Mouse (Mus musculus): Measurements from ENCODE around the gene Jhy. TPM values are rescaled to one million over a fixed set of nuclear protein-coding genes. Genes with fewer than 3 reads are reported as not detected.

The Jhy gene
- polyA plus RNA-seq, 1 experiment = not detected

DNA sequence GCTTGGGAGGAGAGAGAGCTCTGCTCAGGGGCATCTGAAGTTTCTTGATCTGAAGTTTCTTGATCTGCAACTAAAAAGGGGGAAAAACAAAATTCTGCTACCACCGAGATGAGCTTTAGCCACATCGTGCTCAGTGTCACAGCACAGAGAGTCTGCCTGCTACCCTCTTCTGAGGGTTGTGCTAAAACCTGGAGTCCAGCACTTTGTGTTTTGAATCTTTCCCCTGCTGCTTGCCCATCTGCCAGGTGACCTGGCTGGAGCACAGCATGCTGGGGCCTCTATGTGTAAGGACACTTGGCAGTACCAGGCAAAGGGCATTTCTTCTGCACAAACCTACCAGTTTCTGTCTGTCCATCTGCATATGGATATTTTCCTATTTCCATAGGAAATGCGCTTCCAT, 20.4 kb upstream of the Jhy start:
- H3K27ac ChIP-seq (ENCODE audit: insufficient read depth, low read depth, low read length) = no peak overlapping the region
- H3K4me1 ChIP-seq (ENCODE audit: control insufficient read depth, insufficient read depth, low read length) = no peaks in the 10 kb centered on the region
- no peak overlapping the region for H3K4me3 ChIP-seq (ENCODE audit: insufficient read depth, low read length)
- TF ChIP-seq CTCF (IDR thresholded peaks at IDR 0.05; ENCODE audit: low read depth, low read length) (no peak), POLR2A (IDR thresholded peaks at IDR 0.05; ENCODE audit: borderline replicate concordance, low read depth, low read length) (no peak)

DNA sequence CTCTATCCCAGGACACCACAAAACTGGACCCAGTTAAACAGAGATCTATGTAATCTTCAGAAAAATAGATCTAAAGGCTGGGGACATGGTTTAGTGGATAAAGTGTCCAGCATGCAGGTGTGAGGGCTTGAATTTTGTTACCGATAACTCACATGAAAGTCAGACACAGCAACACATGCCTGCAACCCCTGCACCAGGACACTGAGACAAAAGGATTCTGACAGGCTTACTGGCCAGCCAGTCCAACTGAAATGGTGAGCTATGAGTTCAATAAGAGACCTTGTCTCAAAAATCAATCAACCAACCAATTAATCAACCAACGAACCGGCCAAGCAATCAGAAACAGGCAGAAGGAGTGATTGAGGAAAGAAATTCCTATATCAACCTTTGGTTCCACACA, 19.8 kb upstream of the Jhy start:
- Histone ChIP-seq H3K4me3 (ENCODE audit: insufficient read depth, low read length) (no peak overlapping the region), H3K4me1 (ENCODE audit: control insufficient read depth, insufficient read depth, low read length) (no peaks in the 10 kb centered on the region), H3K27ac (ENCODE audit: insufficient read depth, low read depth, low read length) (no peak overlapping the region)
- TF ChIP-seq POLR2A (IDR thresholded peaks at IDR 0.05; ENCODE audit: borderline replicate concordance, low read depth, low read length) = no peak
- no peak for TF ChIP-seq CTCF (IDR thresholded peaks at IDR 0.05; ENCODE audit: low read depth, low read length)

DNA sequence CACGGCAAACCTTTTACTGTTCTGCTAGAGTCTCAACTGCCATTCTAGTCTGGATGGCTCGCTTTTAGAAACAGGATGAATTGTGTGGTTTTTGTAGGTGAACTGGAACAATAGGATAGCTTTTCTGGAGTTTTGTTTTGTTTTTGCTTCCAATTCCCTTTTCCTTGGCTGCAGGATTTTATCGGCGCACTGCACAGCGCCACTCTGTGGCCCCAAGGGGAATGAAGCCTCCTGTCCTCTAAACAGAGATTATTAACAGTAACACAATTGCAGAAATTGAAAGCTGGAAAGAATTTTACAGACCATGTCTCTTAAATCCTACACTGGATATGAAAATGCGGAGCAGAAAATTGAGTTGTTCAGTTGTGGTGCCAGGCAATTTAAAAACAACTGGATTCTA, 18.6 kb upstream of the Jhy start:
- TF ChIP-seq POLR2A (IDR thresholded peaks at IDR 0.05; ENCODE audit: borderline replicate concordance, low read depth, low read length) = no peak
- TF ChIP-seq CTCF (IDR thresholded peaks at IDR 0.05; ENCODE audit: low read depth, low read length) = peak; percentile 92
- no peak overlapping the region for H3K27ac ChIP-seq (ENCODE audit: insufficient read depth, low read depth, low read length)
- H3K4me3 ChIP-seq (ENCODE audit: insufficient read depth, low read length) = no peak overlapping the region
- H3K4me1 ChIP-seq (ENCODE audit: control insufficient read depth, insufficient read depth, low read length) = no peaks in the 10 kb centered on the region

DNA sequence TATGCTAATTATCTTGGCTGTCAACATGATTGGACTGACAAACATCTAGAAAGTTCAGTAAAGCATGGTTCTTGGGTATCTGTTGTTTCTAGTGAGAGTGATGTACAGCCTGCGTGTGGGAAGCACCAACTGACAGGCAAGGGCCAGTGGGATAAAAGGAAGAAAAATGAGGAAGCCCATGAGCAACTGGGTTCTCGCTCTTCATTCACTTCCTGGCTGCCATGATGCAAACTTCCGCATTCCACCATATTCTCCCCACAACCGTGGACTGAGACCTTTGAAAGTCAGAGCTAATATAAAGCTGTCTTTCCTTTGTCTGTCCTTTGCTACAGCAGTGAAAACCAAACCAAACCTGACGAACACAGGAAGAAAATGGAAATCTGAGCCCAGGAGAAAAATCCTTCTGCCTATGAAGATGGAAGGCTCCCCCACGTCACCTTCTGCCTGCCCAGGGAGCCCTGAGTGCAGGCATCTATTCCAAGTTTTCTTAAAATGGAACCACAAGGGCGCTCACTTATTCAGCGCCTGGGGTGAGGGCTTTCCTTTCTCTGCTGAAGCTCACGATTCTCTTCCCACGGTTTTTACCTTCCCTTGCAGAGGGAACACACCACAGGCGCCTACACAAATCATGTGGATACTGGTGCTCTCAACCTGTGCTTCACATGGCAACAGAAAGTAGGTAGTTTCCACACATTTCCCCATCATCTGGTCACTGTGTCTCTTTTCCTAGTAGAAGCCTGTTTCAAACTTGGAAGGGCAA, 10.3 kb upstream of the Jhy start:
- Histone ChIP-seq H3K4me3 (ENCODE audit: insufficient read depth, low read length) (no peak overlapping the region), H3K4me1 (ENCODE audit: control insufficient read depth, insufficient read depth, low read length) (peaks cover 6% of the 10 kb centered on the region; the same call in 1 of the 2 replicates), H3K27ac (ENCODE audit: insufficient read depth, low read depth, low read length) (no peak overlapping the region)
- 0 out of 2 replicates have a peak, but pooled peaks have one; percentile 10 for TF ChIP-seq CTCF (IDR thresholded peaks at IDR 0.05; ENCODE audit: low read depth, low read length)
- TF ChIP-seq POLR2A (IDR thresholded peaks at IDR 0.05; ENCODE audit: borderline replicate concordance, low read depth, low read length) = no peak

DNA sequence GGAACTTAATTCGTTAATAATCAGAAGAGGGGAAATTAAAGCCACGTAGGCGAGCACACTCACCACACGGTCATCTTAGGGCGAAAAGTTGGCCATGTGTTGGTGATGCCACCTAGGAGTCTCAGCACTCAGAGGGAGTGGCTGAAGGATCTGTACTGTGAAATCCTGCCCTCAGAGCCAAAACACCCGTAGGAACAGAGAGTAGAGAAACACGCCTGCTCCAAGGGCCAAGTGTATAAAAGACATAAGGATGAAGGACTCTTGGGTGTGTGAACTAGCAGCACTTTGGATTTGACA, 448 bp upstream of the Jhy start:
- Histone ChIP-seq H3K4me1 (ENCODE audit: control insufficient read depth, insufficient read depth, low read length) (0 out of 2 replicates have a peak, but pooled peaks cover 3% of the 10 kb centered on the region), H3K27ac (ENCODE audit: insufficient read depth, low read depth, low read length) (no peak overlapping the region), H3K4me3 (ENCODE audit: insufficient read depth, low read length) (no peak overlapping the region)
- TF ChIP-seq POLR2A (IDR thresholded peaks at IDR 0.05; ENCODE audit: borderline replicate concordance, low read depth, low read length) (no peak), CTCF (IDR thresholded peaks at IDR 0.05; ENCODE audit: low read depth, low read length) (no peak)

DNA sequence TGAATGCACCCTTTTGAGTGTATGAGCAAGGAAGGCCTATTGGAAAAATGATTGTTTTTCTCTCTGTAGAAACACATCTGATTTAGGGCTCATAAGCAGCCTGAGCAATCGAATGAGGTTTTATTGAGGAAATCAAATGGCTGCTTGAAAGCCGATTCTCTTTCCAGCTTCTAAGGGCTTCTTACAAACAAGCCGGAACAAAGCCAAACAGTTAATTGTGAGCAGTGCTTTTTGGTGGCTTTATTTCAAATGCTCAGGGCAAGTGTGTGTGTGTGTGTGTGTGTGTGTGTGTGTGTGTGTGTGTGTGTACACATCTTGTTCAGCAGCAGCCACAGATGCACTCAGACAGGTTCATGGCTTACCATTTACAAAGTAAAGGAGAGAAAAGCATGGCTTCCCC, 2.5 kb downstream of the Jhy start:
- H3K27ac ChIP-seq (ENCODE audit: insufficient read depth, low read depth, low read length) = no peak overlapping the region
- TF ChIP-seq POLR2A (IDR thresholded peaks at IDR 0.05; ENCODE audit: borderline replicate concordance, low read depth, low read length) = no peak
- TF ChIP-seq CTCF (IDR thresholded peaks at IDR 0.05; ENCODE audit: low read depth, low read length) = no peak
- H3K4me3 ChIP-seq (ENCODE audit: insufficient read depth, low read length) = no peak overlapping the region
- H3K4me1 ChIP-seq (ENCODE audit: control insufficient read depth, insufficient read depth, low read length) = 0 out of 2 replicates have a peak, but pooled peaks cover 3% of the 10 kb centered on the region

GRCm38 (mm10) chr9:40949039-40949615, 14.8 kb downstream of the Jhy start:
- Histone ChIP-seq H3K4me3 (ENCODE audit: insufficient read depth, low read length) (no peak overlapping the region), H3K4me1 (ENCODE audit: control insufficient read depth, insufficient read depth, low read length) (peaks cover 6% of the 10 kb centered on the region; the same call in 1 of the 2 replicates), H3K27ac (ENCODE audit: insufficient read depth, low read depth, low read length) (no peak overlapping the region)
- TF ChIP-seq CTCF (IDR thresholded peaks at IDR 0.05; ENCODE audit: low read depth, low read length) (no peak), POLR2A (IDR thresholded peaks at IDR 0.05; ENCODE audit: borderline replicate concordance, low read depth, low read length) (no peak)

DNA sequence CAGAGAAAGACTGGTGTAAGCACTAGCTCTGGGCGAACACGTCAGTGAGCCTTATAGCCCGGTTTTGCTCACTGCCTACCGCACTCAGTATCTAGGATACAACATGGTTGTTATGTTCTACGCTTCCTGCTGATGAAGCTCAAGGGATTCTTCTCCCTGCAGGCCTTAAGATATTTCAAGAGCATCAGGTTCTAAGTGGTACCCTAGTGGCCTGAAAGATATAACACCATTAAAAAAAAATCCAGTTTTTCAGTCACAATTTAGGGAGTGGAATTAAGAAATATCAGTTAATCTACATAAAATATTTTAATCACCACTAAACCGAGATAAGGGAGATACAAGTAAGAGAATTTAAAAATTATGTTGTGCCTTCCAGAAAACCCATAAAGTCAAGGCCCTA, 15.4 kb downstream of the Jhy start:
- H3K4me1 ChIP-seq (ENCODE audit: control insufficient read depth, insufficient read depth, low read length) = peaks cover 7% of the 10 kb centered on the region; the same call in 1 of the 2 replicates

DNA sequence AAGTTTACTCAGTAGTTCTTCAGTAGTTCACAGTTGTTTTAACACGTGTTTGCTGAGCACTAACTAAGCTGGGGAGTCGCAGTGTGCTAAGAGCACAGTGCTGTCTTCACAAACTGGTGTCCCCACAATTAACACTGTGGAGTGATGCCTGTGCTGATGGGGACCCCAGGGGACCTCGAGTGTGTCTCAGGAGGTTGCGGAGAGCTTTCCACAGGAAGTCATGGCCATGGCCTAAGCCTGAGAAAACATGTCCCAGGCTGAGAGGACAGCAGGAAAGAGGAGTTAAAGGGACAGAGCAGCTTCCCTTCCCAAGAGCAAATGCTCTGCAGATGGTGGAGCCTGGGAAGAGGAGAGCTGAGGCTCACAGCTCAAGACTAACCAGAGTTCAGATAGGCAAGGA, 16.8 kb downstream of the Jhy start:
- no peak overlapping the region for H3K4me3 ChIP-seq (ENCODE audit: insufficient read depth, low read length)
- H3K27ac ChIP-seq (ENCODE audit: insufficient read depth, low read depth, low read length) = no peak overlapping the region
- TF ChIP-seq CTCF (IDR thresholded peaks at IDR 0.05; ENCODE audit: low read depth, low read length) (no peak), POLR2A (IDR thresholded peaks at IDR 0.05; ENCODE audit: borderline replicate concordance, low read depth, low read length) (no peak)
- H3K4me1 ChIP-seq (ENCODE audit: control insufficient read depth, insufficient read depth, low read length) = peaks cover 5% of the 10 kb centered on the region; the same call in 1 of the 2 replicates

More for the DNA sequence above, 15.4 kb downstream of the Jhy start:
- no peak for TF ChIP-seq POLR2A (IDR thresholded peaks at IDR 0.05; ENCODE audit: borderline replicate concordance, low read depth, low read length)
- no peak for TF ChIP-seq CTCF (IDR thresholded peaks at IDR 0.05; ENCODE audit: low read depth, low read length)
- H3K27ac ChIP-seq (ENCODE audit: insufficient read depth, low read depth, low read length) = no peak overlapping the region
- H3K4me3 ChIP-seq (ENCODE audit: insufficient read depth, low read length) = no peak overlapping the region

GRCm38 (mm10) chr9:40937425-40937824, 26.5 kb downstream of the Jhy start:
- H3K4me1 ChIP-seq (ENCODE audit: control insufficient read depth, insufficient read depth, low read length) = no peaks in the 10 kb centered on the region
- no peak overlapping the region for H3K4me3 ChIP-seq (ENCODE audit: insufficient read depth, low read length)
- no peak for TF ChIP-seq CTCF (IDR thresholded peaks at IDR 0.05; ENCODE audit: low read depth, low read length)
- TF ChIP-seq POLR2A (IDR thresholded peaks at IDR 0.05; ENCODE audit: borderline replicate concordance, low read depth, low read length) = no peak
- no peak overlapping the region for H3K27ac ChIP-seq (ENCODE audit: insufficient read depth, low read depth, low read length)
